Mouse (Mus musculus): Measurements from ENCODE around the gene 1700092M07Rik. TPM values are rescaled to one million over a fixed set of nuclear protein-coding genes. Genes with fewer than 3 reads are reported as not detected.

Gene 1700092M07Rik
- 0.79 and 0.84 TPM in 2 replicates for polyA plus RNA-seq (2015; fragmentation: Nextera tagmentation; extraction: Ambion mirVana)

- no peak for DNase-seq (ENCODE audit: low spot score)
Measured at GRCm38 (mm10) chr19:8740603-8741002, at the start of gene 1700092M07Rik. TSS of gene 1700092M07Rik (plus strand) at chr19:8740718.

GRCm38 (mm10) chr19:8691871-8692539 lies 48.5 kb upstream of the 1700092M07Rik start:
- no peak for DNase-seq (ENCODE audit: low spot score)

- DNase-seq (ENCODE audit: low spot score): no peak
Measured at GRCm38 (mm10) chr19:8692740-8693139, 47.8 kb upstream of the 1700092M07Rik start.

GRCm38 (mm10) chr19:8695330-8695729 lies 45.2 kb upstream of the 1700092M07Rik start:
- peak; percentile 56 for DNase-seq (ENCODE audit: low spot score)

GRCm38 (mm10) chr19:8699652-8700051 lies 40.9 kb upstream of the 1700092M07Rik start:
- peak; percentile 38 for DNase-seq (ENCODE audit: low spot score)

- no peak for DNase-seq (ENCODE audit: low spot score)
Measured at GRCm38 (mm10) chr19:8702458-8702857, 38.1 kb upstream of the 1700092M07Rik start.

GRCm38 (mm10) chr19:8703571-8703970 lies 36.9 kb upstream of the 1700092M07Rik start:
- DNase-seq (ENCODE audit: low spot score): no peak

GRCm38 (mm10) chr19:8705026-8705708 lies 35.4 kb upstream of the 1700092M07Rik start:
- DNase-seq (ENCODE audit: low spot score): no peak

- no peak for DNase-seq (ENCODE audit: low spot score)
Measured at GRCm38 (mm10) chr19:8706132-8706667, 34.3 kb upstream of the 1700092M07Rik start.

- no peak for DNase-seq (ENCODE audit: low spot score)
Measured at GRCm38 (mm10) chr19:8706930-8707329, 33.6 kb upstream of the 1700092M07Rik start.

- DNase-seq (ENCODE audit: low spot score): no peak
Measured at GRCm38 (mm10) chr19:8708954-8709353, 31.6 kb upstream of the 1700092M07Rik start.

GRCm38 (mm10) chr19:8710057-8710456 lies 30.5 kb upstream of the 1700092M07Rik start:
- DNase-seq (ENCODE audit: low spot score): no peak

GRCm38 (mm10) chr19:8711506-8711905 lies 29.0 kb upstream of the 1700092M07Rik start:
- DNase-seq (ENCODE audit: low spot score): no peak

- DNase-seq (ENCODE audit: low spot score): peak; percentile 74
Measured at GRCm38 (mm10) chr19:8711949-8712869, 28.3 kb upstream of the 1700092M07Rik start.

- DNase-seq (ENCODE audit: low spot score): peak; percentile 71
Measured at GRCm38 (mm10) chr19:8712870-8713305, 27.6 kb upstream of the 1700092M07Rik start.

GRCm38 (mm10) chr19:8713306-8713996 lies 27.1 kb upstream of the 1700092M07Rik start:
- peak; percentile 92 for DNase-seq (ENCODE audit: low spot score)

GRCm38 (mm10) chr19:8713997-8714652 lies 26.4 kb upstream of the 1700092M07Rik start:
- DNase-seq (ENCODE audit: low spot score): no peak

- DNase-seq (ENCODE audit: low spot score): no peak
Measured at GRCm38 (mm10) chr19:8714653-8715481, 25.7 kb upstream of the 1700092M07Rik start.
